Mouse (Mus musculus): ENCODE measurements around the gene Spcs2.

DNA sequence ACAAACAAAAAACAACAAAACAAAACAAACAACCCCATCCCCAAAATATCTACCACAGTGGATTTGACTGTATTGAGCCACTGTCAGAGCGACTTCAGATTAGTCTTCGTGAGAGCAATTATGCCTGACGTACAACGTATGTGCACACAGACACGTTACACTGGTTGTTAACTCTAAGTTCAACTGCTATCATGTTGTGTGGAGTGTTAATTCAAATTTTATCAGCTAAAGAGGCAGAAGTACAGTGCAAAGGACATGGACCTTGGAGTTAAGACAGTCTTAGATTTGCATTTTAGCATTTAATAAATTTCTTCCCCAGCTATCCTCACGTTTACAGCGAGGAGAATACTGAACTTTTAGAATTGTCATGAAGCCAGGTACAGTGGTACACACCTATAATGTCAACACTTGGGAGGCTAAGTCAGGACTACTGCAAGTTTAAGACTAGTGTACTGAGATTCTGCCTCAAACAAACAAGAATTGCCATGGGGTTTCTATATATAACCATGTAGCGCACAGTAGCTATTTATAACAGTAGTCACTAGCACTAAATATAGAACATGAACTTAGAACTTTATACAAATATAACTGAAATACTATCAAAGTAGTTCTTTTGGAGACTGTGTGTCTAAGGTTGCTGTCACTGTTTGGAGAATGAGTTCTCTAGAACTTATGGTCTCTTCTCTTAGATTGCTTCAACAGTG is 17.6 kb downstream of the Spcs2 start:
- no peak for TF ChIP-seq POLR2A (IDR thresholded peaks at IDR 0.05; ENCODE audit: control insufficient read depth, extremely low read depth, insufficient read depth, low read length, poor library complexity)
- TF ChIP-seq CTCF (IDR thresholded peaks at IDR 0.05; ENCODE audit: borderline replicate concordance, control insufficient read depth, extremely low read depth, insufficient read depth, low read length, poor library complexity): no peak
